Mouse (Mus musculus) heart, postnatal 0 days (tissue): Measurements from ENCODE around the gene Shisa7.

Experiments
- CTCF ChIP-seq: IDR thresholded peaks from 2 replicates; pipeline ENCODE4 v1.5.1; 2016; ENCODE audit warnings: antibody characterized with exemption, control low read depth, low read depth
- EP300 ChIP-seq: IDR thresholded peaks from 2 replicates; pipeline ENCODE4 v1.6.1; 2016; ENCODE audit warnings: antibody characterized with exemption, low read depth

GRCm38 (mm10) chr7:4782130-4782529 lies 62.4 kb downstream of the Shisa7 start:
- TF ChIP-seq CTCF (no peak), EP300 (no peak)
